Mouse (Mus musculus) spleen, adult 2 months (tissue): ENCODE measurements at regions not wholly inside any gene's neighbourhood (a gene's known extent, or its start where the extent isn't known, plus 50 kb on each side); places are given as distances from the start of the nearest gene placed in this dataset.

ENCODE experiments used
- CTCF ChIP-seq: fragments of 200-500 bp; IDR thresholded peaks from 2 replicates; pipeline ENCODE4 v1.5.1; 2011; ENCODE audit warnings: mild to moderate bottlenecking, inconsistent platforms; ENCODE audit not compliant: insufficient read depth, insufficient read length, insufficient replicate concordance; ENCODE audit errors: extremely low read depth
- POLR2A ChIP-seq: fragments of 200-500 bp; IDR thresholded peaks from 2 replicates; pipeline ENCODE4 v1.6.1; 2011; ENCODE audit warnings: low read depth, low read length, inconsistent platforms

GRCm38 (mm10) chr7:63833676-63834075 lies 83.0 kb upstream of the E030018B13Rik start:
- TF ChIP-seq CTCF (no peak), POLR2A (no peak)
